Mouse (Mus musculus): ENCODE data around the gene Prkar1a.
A peak's percentile ranks its signal among the peaks of the same experiment; 100 is the strongest.
"Not testable (repeated sequence)": the region's sequence is repeated elsewhere in the genome, so short reads cannot be mapped to it uniquely, and the experiment has no call there.

Gene Prkar1a

DNA sequence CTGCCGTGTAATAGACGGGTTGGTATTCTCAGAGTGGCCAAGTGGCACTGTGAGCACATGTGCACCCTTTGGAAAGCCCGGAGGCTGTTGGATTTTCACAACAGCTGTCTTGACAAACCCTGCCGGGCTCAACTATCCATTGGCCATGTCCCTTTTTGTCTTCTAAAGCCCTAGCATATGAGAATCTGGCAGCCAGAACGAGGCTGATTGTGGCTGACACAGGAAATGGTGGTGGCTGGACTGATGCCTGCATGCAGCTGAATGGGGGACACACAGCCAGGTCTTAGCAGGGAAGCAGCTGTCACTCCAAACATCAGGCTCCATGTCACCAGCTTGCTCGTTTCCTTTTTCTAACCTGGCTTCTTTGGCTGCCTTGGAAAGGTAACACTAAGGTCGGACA is 695 bp upstream of the Prkar1a start:
- DNase-seq = no peak

DNA sequence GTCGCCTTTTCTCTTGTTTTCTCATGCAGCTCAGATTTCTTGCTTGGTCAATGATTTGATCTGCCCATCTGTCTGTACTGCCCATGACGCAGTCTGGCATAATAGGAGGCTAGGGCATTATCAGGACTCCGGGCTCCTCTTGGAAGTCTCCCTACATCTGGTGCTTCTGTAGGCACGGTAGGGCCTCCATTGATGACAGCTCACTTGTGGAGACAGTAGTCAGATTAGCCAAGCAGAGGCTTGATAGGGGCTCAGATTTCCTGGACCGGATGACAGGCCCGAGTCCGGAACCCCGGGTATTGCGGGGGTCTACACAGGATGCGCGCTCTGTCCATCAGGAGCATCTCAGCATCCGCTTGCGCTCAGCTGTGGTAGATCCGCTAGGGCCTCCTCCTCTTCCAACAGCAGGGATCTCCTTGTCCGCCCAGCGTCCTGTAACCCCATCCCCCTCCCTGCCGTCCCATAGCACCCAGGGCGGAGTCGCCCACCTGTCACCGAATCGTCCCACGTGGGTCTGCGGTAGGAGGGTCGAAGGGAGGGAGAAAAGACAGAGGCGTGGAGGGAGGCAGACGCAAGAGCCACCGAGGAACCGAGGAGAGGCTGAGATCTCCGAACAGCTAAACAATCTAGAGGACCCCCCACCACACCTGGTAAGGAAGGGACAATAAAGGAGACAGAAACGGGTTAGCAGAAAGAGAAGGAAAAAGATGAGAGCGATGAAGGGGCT is 933 bp downstream of the Prkar1a start:
- DNase-seq = peak; percentile 58 to 74

DNA sequence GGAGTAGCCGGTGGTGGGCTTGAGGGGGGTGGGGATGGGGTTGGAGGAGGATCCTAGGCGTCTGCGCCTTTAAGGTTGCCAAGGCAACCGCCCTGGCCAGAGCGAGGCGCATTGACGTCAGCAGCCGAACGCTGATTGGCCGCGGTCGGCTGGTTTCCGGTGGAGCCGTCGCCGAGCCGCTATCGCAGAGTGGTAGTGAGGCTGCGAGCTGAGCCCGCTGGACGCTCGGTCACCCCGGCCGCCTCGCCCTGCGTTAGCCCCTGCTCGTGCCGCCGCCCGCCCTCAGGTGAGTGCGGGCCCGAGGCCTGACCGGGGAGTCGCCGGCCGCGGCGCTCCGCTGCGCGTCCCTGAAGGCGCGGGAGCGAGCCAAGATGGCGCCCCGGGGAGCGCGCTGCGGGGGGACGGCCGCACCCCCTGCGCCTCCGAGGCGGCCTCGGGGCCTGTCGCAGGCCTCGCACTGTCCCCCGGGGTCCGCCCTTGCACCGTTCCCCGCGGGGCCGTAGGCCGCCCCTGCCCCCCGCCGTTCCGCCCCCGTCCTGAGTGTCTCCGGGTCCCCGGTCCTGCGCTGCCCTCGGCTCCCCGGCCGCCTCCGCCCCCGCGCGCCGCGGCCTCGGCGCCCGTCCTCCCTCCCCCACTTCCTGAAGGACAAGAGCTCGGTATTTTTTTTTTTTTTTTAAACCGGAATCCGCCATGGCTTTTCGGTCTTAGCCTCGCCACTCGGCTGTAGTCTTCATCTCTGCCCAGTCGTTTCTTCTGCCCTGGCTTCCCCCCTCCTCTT is 1.8 kb downstream of the Prkar1a start:
- peak; percentile 82 to 87 for DNase-seq

DNA sequence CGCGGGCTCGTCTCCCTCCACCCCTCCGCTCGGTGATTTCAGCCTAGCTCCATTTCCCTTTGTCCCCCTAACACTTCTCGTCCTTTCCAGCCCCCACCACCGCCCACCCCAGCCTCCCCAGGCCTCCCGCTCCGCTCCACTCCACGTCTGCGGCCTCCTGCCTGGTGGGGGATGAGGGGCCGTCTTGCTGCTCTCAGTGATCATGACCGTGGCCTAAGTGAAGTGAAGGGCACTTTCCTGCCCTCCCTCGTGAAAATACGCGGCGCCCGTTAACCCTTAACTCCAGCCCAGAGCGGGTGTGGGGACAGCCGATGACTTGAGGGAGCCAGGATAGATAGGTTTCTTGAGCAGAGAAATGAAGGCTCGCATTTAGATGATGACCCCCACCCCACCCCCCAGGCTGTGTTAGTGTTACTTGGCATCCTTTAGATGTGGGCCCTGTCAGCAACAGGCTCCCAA is 2.4 kb downstream of the Prkar1a start:
- peak; percentile 18 to 30 for DNase-seq

DNA sequence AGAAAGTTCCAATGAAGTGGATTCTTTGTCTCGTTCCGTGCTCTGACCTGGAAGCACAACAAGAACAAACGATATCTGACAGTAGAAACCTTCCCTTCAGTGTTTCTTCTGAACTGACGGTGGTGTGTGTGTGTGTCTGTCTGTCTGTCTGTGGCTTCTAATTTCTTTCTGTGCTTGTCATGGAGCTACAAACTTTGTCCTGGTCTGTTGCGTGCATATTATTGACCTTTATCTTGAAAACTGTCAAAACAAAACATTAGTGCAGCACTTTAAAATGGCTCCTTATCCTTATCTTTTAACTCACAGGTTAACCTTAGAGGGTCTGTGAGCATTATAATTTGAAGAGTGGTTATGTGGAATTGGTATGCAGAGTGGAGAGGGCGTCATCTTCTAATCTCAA is 3.3 kb downstream of the Prkar1a start:
- DNase-seq = no peak

DNA sequence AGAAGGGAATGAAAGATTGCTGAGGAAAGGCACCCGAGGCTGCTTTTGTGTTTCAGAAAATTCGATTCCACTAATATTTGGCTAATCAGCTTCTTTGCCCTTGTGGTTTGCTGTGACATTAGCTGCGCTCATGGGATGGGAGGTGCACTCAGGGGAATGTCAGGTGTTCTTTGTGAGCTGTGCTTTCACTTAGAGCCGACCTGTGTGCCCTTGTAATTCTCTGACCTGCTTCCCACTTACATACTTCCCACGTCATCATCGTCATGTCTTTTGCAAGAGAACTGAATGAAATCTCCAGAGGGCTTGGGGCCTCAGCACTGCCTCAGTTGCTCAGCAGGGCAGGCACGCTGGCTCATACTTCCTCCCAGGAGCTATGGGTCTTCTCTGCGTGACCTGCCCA is 4.0 kb downstream of the Prkar1a start:
- DNase-seq = no peak

DNA sequence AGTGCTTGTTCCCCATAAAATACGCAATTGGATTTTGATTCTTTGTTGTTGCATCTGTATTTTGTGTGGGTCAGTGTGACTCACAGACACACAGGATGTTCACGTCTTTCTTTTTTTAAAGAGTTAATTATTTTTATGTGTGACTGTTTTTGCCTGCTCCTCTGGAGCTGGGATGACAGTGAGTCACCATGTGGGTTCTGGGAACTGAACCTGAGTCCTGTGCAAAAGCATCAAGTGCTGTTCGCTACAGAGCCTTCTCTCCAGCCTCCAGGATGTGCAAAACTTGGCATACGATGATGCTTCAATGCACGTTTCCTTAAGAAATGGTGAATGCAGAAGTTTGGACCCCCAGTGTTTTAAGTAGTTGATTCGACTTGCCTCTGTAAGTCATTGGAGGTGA is 5.4 kb downstream of the Prkar1a start:
- no peak for DNase-seq

DNA sequence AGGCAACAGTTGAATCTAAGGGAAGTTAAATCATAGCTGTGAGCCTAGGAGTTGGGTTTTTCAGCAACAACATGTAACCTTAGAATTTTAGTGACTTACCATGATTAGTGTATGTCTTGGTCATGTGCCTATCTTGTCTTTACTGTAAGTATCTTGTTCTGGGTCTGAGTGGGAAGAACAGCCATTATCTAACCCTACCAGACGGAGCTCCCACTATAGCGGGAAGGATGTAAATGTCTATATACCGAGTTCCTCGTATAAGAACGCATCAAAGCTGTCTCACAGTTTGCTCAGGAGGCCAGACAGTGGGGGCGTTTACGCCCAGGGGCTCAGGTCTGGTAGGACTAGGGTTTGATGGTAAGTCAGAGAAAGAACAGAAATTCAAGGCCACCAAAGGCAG is 7.0 kb downstream of the Prkar1a start:
- DNase-seq = no peak

DNA sequence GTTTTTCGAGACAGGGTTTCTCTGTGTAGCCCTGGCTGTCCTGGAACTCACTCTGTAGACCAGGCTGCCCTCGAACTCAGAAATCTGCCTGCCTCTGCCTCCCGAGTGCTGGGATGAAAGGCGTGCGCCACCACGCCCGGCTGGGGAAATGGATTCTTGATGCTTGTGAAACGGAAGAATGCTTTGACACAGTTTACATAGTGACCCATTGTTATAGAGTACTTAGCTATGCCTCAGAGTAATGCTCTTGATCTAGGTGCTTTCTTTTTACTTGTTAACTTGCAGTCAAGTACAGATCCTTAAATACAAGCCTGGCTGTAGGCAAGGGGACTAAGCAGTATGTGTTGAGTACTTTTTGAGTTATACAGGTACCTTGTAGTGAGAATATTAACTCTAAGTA is 11.3 kb downstream of the Prkar1a start:
- DNase-seq = not testable (repeated sequence)

DNA sequence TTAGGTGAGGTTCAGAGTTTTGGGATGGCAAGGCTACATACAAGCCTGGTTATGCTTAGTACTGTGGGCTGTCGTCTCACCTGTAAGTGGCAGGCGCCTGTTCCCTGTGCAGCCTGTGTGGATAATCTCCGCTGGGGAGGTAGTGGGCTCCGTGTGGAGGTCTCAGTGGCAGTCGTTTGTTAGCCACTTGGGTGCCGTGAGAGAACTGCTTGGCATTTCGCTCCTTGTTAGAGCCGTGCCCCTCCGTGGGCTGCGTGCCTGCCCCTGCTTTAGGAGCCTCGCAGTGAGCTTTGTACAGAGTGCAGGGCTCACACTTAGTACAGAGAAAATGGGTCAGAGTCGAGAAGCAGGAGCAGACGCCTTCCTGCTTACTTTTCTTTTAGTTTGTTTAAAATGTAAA is 15.1 kb downstream of the Prkar1a start:
- DNase-seq = no peak

DNA sequence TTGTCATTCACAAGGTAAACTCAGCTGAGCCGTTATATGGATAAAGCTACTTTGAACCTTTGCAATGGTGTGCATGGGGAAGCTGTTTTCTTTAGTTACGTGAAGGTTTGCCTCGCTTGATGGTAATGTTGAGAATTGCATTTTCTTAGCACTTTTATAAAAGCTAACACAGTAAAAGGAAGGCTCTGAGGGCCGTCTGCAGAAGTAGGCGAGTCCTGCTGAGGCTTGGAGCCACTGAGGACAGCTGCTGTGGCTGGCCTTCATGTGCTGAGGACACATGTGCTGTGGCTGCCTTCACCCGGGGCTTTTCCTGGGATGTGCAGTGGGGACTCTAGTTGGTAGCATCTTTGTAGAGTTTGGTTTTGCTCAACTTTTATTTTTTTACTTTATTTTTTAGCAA is 16.2 kb downstream of the Prkar1a start:
- no peak for DNase-seq

DNA sequence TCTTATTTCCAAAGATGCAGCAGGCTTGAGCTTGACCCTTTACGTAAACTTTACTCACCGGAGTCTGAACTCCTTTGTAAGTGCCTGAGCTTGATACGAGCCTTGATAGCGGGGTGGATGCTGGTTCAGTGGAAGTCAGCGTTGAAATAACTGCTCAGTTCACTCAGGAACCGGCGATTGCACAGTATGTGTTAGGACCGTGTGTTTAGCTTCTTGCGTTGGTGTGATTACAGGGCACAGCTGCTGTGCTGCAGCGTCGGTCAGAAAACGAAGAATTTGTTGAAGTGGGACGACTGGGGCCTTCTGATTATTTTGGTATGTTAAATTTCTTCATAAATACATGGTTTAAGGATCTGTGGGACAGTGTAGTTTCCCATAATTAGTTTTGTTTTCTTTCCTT is 17.2 kb downstream of the Prkar1a start:
- no peak for DNase-seq

DNA sequence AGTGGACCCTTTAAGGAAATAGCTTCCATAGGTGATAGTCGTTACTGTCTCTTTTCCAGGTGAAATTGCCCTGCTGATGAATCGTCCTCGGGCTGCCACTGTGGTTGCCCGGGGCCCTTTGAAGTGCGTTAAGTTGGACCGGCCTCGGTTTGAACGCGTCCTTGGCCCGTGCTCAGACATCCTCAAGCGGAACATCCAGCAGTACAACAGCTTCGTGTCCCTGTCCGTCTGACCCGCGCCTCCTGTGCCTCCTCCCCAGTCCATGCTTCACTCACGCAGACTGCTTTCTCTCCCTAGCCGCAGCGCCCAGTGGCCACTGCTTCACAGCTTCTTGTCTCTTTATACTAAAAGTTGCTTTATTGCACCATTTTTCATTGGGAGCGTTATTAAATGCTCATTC is 18.2 kb downstream of the Prkar1a start:
- DNase-seq = no peak

DNA sequence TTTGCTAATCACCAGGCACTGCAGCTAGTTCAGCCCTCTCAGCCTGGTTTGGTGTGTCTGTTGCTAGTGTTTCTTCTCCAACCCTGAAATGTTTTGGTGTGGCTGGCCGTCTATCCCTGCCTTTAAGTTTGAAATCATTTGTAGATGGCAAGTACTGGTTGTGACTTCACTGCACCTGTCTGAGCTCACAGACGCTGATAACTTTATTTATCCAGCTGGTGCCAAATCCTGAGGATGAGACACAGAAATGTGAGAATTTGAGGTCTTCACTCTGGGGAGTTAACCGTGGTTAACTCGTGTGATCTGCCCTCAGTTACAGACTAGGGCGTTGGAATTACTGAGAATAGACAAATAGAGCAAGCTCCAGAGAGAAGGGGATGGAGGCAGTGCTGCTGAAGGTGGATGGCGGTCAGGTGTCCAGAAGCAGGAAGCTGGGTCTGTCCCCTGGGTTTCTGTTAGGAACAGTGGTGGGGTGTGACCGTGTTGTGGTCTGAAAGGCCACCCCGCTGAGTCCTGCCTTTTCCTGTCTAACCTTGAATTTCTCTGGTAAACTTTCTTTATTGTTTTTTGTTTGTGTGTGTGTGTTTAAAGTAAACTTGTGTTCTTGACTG is 19.0 kb downstream of the Prkar1a start:
- DNase-seq = no peak

DNA sequence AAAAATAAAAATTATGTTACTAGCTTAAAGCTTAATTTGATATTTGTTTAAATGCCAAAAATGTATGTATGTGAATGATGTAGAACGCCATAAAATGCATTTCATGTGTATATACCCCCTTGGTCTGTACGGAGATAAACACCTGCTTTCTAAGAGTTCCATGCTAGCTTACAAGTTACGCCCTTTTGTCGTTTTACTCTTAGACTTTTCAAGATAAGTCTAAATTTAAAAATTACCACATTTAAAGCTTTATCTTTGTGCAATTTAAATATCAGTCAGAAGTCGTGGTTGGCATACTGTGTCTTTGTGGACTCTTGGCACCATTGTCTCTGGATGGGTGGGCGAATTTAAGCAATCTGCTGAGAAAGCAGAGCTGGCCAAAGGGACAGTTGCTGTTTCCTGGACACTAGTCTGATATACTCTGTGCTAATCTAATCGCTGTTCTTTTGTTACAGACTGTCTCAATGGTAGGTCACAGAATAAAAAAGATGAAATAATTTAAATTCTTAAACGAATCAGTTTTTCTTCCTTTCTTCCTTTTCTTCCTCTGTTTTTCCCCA is 20.0 kb downstream of the Prkar1a start:
- DNase-seq = no peak

DNA sequence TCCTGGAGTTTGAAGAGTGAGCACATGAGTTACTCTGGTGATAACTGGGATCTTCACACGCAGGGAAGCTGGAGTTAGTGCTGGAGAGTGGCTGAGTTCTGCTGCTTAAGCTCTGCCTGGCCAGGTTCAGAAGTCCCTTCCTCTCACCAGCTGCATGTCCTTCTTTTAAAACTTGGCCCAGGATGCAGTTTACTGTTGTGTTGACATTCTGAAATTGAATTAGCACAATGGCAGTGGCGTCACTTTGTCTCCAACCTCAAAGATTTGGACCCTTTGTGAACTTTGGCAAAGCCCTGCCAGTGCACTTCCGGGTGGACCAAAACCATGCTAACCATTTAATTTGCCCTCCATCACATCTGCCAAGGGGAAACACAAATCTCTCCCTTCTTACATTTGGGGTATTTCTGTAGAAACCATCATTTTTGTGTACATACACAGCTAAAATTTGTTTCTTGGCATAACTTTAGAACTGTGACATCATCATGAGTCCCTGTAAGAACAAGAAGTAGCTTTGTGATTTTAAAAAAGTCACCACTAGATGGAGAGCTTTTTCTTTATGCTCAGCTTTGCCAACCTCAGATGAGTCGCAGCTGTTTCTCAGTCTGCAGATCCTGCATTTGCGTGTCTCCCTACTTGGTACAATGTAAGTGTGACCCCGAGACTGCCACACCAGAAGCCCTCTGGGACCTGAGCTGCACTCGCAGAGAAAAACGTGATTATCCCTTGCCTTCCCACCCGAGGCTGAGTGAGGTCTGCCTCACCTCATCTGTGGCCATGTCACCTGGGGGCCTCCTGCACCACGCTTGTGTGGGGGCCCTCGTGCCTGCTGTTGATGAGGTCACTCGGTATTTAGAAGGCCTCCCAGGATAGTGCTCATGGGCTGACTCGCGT is 21.1 kb downstream of the Prkar1a start:
- no peak for DNase-seq

DNA sequence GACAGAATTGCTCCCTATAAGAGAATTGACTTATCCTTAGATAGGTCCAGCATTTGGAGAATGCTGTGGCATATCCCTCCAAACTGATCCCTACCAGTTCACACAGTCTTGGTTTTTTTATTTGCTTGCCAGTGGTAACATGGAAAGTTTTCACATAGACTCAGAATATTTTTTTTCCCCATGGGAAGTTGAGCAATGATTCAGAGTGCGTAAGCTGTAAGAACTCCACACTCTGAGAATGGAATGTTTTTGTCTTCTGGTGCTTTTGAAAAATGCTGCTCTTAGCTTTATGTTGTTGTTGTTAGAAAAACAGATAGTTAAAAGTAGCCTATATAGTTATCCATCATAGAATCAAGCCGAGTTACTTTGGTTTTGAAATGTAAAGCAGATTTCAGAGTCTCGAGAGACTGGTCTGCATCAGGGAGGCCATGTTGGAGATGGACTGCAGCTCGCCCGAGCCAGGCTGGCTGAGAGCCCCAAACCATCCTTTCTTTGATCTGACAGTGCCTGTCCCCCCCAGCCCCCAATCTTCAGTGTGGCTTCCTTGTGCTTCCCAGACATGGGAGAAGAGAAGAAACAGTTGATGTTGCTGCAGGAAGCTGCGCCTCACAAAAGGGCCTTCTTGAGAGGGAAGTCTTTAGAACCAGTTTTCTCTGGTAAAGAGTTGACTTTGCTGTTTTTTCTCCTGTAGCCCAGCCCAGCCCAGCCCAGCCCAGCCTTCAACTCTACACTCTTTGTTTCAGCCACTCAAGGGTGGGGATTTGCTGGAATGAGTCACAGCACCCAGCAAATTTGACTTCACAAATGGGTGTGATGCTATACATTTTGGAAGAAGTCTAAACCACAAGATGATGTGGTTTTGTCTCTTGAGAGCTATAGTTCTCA is 22.2 kb downstream of the Prkar1a start:
- DNase-seq = no peak

DNA sequence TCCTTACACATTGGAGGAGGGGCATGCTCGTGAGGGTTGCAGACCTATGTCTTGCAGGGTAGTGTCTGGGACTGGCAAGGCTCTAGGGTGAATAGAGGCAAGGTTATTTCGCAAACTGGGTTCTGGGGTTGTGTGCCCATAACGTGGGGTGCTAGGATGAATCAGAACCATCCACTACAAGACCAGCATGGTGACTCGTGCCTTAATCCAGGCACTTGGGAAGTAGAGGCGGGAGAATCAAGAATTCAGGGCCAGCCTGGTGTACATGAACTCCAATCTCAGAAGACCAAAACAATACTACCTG is 22.8 kb downstream of the Prkar1a start:
- DNase-seq = no peak

DNA sequence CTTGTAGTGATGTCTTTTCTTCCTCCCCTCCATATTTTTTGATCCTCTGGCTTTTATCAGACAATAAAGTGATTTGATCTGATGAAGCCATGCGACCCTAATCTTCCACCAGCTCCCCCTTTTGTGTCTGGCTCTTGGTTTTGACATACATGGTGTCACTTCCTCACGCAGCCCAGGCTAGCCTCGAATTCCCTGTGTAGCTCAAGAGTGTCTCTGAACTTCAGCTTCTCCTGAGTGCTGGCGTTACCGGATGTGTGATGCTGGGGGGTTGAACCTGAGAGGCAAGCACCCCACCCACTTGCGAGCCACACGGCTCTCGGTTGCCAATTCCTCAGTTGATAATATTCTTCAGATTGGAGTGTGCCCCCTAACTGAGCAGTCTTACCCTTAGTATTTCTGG is 23.2 kb downstream of the Prkar1a start:
- no peak for DNase-seq

DNA sequence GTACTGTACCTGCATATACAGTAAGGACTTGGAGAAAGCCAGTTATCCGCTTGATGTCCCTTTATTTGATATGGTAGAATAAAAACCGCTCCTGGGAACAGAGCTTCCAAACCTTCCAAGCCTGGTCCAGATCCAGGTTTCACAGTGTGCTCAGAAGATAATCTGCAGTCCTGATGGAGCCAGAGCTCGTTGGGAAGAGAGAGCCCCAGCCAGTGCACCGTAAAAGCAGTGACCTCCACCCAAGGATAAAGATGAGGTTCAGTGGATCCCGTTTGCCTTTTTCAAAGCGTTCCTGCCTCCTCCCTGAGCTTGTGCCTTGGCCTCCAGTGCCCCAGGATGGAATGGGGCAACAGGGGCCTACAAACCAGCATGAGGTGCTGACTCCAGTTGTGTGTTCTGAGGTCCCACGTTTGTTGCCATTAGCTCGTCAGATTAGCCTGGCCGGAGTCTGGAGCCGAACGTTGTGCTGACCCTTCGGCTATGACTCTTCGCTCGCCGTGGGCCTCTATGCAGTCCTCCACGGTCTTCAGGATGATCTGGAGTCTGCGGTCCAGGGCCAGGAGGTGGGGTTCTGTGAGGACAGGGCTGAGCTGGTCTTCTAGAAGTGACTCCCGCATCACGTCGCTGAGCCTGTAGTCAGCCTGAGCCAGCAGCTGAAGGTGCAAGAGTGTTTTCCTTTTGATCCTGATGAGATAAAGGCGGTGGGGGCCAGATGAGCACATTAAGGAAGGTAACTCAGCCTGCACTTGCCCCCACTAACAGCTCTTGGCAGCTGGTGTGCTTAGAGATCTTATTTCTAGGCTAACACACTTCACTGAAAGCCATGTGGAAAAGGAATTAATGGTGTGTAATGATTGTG is 23.9 kb downstream of the Prkar1a start:
- no peak for DNase-seq

DNA sequence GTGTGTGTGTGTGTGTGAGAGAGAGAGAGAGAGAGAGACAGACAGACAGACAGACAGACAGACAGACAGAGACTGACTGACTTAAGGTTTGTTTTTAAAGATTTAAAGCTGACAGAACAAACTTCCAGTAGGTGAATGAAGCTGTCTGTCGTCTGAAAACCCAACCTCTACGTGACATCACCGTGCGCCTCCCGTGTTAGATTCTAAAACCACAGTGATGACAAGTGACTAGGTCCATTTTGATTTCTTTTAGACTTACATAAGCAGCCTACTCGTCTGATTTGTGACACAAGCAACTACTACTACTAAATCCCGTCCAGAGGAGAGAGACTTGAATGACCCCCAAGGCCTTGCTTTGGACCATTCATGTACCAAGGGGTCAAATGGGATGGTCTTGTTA is 24.5 kb downstream of the Prkar1a start:
- DNase-seq = no peak

Measured in thymus, adult 18-20 months (tissue).